Mouse (Mus musculus): Measurements from ENCODE around the gene Nptxr. TPM values are rescaled to one million over a fixed set of nuclear protein-coding genes. Genes with fewer than 3 reads are reported as not detected.

Gene Nptxr
- 1.6 and 6.3 TPM in 2 replicates for polyA plus RNA-seq (2012; rRNA removed; ENCODE audit: low replicate concordance)

DNA sequence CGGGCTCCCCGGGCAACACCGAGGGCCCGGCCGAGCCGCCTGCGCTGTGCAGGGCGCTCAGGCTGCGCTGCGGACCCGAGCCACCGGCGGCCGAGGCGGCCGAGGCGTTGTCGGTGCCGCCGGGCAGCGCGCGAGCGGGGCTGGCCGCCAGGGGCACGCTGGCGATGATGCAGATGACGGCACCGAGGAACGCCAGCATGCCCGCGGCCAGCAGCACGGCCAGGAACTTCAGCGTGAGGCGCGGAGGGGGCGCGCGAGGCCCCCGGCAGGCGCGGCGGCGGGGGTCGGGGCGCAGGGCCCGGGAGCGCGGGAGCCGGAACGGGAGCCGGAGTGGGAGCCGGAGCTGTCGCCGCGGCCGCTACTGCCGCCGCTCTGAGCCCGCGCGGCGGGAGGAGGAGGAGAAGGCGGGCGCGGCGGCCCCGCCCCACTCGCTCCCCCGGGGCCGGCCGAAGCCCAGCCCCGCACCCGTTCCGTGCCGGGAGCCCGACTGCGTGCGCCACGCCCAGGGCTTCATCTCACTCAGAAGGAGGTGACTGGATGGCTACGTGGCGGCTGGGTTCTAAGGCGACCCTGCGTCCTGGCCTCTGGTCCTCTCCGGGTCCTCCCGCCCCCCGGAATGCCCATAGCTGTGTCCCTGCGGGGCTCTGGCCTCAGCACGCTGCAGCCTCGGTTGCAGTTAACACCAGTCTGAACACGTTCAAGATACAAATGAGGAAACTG lies at the start of gene Nptxr:
Nptxr (minus strand) TSS at position 415 of the 720 bp plus-strand sequence.

DNA sequence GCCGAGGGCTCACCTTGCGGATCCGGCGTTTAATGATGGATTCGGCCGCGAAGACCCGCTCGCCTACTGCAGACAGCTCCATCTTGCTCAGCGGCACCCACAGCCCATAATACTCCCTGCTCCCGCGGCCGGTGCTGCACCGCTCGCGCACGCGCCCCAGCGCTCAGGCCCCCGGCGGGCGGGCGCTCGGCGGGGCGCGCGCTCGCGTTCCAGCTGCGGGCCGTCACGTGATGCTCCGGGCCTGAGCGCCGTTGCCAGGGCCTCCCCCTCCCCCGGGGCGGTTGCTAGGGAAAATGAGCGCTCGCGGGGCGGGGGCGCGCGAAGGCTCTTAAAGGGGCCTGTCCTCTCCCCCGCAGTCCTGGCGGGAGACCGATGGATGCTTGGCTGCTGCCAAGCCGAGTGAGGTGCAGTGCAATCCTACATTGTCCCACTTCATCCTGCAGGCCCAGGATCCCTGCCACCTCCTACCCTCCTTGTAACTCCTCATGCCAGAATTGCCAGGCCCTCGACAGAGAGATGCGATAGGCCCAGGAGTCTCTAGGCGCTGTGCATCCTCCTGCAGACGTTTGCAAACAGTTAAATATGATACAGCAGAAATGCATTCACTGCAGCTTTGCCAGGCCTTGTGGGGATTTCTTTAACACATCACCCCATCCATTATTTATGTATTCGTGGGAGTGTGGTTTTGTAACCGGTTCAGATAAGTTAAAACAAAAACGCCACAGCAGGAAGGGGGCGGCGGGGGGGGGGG lies 29.7 kb upstream of the Nptxr start, which contains the start of the genes Npcd and Cbx6:
Npcd (minus strand) TSS at position 108 of the 751 bp plus-strand sequence.
Cbx6 (minus strand) TSS at position 559 of the 751 bp plus-strand sequence.

DNA sequence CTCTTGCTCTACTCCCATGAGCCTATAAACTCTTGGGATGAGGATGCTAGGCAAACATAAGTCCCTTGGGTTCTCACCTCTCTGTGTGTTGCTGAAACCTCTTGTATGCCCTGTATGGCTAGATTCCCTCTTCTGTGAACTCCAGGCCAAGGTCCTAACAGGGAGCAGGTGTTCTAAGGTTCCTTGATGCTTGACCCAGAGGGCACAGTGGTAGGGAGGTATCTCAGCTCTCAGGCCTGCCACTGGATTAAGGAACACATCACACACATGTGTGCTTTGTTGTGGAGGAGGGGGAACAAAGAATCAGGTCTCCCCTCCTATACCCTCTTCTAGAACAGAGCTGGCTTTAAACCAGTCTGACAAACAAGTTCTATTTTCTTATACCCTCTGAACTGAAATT lies 26.8 kb downstream of the Nptxr start, which contains the start of gene Dnal4:
Dnal4 (minus strand) TSS at position 101 of the 400 bp plus-strand sequence.

DNA sequence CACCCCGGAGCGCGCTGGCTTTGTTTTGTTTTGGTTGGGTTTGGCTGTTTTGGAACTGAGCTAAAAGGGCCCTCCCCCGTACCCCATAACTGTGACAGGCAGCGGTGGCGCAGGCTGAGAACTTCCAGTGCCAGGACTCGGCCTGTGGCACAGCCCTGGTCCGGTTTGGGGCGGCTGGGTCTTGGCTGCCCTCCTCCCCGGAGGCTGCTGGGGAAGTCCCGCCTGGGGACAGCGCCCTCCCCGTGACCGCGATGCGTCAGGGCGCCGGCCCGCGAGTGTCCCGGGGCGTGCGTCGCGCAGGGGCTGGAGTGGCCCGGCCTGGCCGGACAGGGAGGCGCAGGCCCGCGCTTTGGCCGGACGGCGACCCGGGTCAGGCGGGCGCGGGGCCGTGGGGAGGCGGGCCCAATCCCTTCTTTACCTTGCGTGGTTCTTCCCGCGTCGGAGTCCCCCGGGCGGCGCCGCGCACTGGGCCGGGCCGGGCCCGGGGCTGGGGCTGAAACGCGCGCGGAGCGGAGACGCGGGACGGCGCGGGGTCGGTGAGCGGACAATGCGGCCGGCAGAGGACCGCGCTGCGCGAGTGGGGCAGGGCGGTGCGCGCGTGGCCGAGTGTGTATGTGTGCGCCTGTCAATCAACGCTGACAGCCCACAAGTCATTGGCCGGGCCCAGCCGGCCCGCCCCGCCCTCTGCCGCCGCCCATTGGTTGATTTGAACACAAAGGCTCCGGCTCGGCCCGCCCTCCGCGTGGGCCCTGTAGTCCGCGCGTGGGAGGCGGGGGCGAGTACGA lies 62.5 kb downstream of the Nptxr start, which contains the start of gene Sun2:
Sun2 (minus strand) TSS at position 616 of the 785 bp plus-strand sequence.

Other genes with a start within 250 kb of the Nptxr start
- 0.11 and 0.93 TPM in 2 replicates for gene Dmc1, start 199.7 kb downstream of the Nptxr start, polyA plus RNA-seq (2012; rRNA removed; ENCODE audit: low replicate concordance)
- gene Fam227a, start 145.8 kb downstream of the Nptxr start, polyA plus RNA-seq (2012; rRNA removed; ENCODE audit: low replicate concordance), result 1.5 and 2.9 TPM in 2 replicates
- gene Cby1, start 145.6 kb downstream of the Nptxr start, polyA plus RNA-seq (2012; rRNA removed; ENCODE audit: low replicate concordance), result 10.0 and 15.2 TPM in 2 replicates
- 44.8 and 56.3 TPM in 2 replicates for gene Tomm22, start 133.9 kb downstream of the Nptxr start, polyA plus RNA-seq (2012; rRNA removed; ENCODE audit: low replicate concordance)
- gene Josd1, start 116.8 kb downstream of the Nptxr start, polyA plus RNA-seq (2012; rRNA removed; ENCODE audit: low replicate concordance), result 24.4 and 34.9 TPM in 2 replicates
- 27.3 and 47.4 TPM in 2 replicates for gene Gtpbp1, start 113.9 kb downstream of the Nptxr start, polyA plus RNA-seq (2012; rRNA removed; ENCODE audit: low replicate concordance)
- 90.4 and 103 TPM in 2 replicates for gene Sun2, start 62.2 kb downstream of the Nptxr start, polyA plus RNA-seq (2012; rRNA removed; ENCODE audit: low replicate concordance)
- gene Dnal4, start 26.9 kb downstream of the Nptxr start, polyA plus RNA-seq (2012; rRNA removed; ENCODE audit: low replicate concordance), result 32.6 and 59.1 TPM in 2 replicates
- gene Npcd, start 29.5 kb upstream of the Nptxr start, polyA plus RNA-seq (2012; rRNA removed; ENCODE audit: low replicate concordance), result 0.39 TPM in 1 of 2 replicates, not detected in the other
- 36.5 and 153 TPM in 2 replicates for gene Cbx6, start 29.9 kb upstream of the Nptxr start, polyA plus RNA-seq (2012; rRNA removed; ENCODE audit: low replicate concordance)
- gene Apobec3, start 86.9 kb upstream of the Nptxr start, polyA plus RNA-seq (2012; rRNA removed; ENCODE audit: low replicate concordance), result 41.3 and 41.4 TPM in 2 replicates
- gene Cbx7, start 166.4 kb upstream of the Nptxr start, polyA plus RNA-seq (2012; rRNA removed; ENCODE audit: low replicate concordance), result 26.7 and 34.0 TPM in 2 replicates
- 35.6 and 65.6 TPM in 2 replicates for gene Pdgfb, start 210.2 kb upstream of the Nptxr start, polyA plus RNA-seq (2012; rRNA removed; ENCODE audit: low replicate concordance)

Measured in subcutaneous adipose tissue, adult 2 months (tissue).